19 mouse cellular contexts compared by ENCODE assay signal in genomic region chr9:110833021-110833420, GRCm38 (mm10). TPM values are rescaled to one million over a fixed set of nuclear protein-coding genes. Genes with fewer than 3 reads are reported as not detected.
DNase-seq lines count a peak whose midpoint lies in the region; ATAC-seq lines count a peak whose summit lies in the region.
"Had no signal": no experiment of that assay in that cellular context is flagged by ENCODE, and none has a peak within 500 bp of the region (broad histone marks: within the 10 kb centered on the region; RNA-seq: fewer than 3 reads in every experiment).

No protein-coding gene starts in this region.

- H3K4me3 ChIP-seq in hindbrain, embryonic 11.5 days (ENCODE audit: low read depth, low read length) = no peak overlapping the region
- H3K4me3 ChIP-seq in hindbrain, embryonic 12.5 days = no peak overlapping the region
- no peak overlapping the region for H3K4me3 ChIP-seq in heart, embryonic 11.5 days (ENCODE audit: low read depth, low read length)
- H3K4me3 ChIP-seq: limb, embryonic 15.5 days; midbrain, embryonic 15.5 days; neural tube, embryonic 12.5 days; stomach, embryonic 15.5 days had no signal

- no peak overlapping the region for H3K4me2 ChIP-seq in hindbrain, embryonic 11.5 days (replicated peaks; ENCODE audit: low read depth, low read length)
- no peak overlapping the region for H3K4me2 ChIP-seq in hindbrain, embryonic 12.5 days (replicated peaks)
- H3K4me2 ChIP-seq in heart, embryonic 11.5 days = no peak overlapping the region
- H3K4me2 ChIP-seq: limb, embryonic 15.5 days; midbrain, embryonic 15.5 days; neural tube, embryonic 12.5 days; stomach, embryonic 15.5 days had no signal

- WGBS in hindbrain, embryonic 11.5 days = 79% methylated on average over 5 of the region's 5 CpGs
- 79% methylated on average over 5 of the region's 5 CpGs for WGBS in hindbrain, embryonic 12.5 days
- 72% methylated on average over 5 of the region's 5 CpGs for WGBS in heart, embryonic 11.5 days (ENCODE audit: insufficient replicate concordance)

- DNase-seq in hindbrain, embryonic 11.5 days (ENCODE audit: low spot score) = peak; percentile 20
- DNase-seq in thymus, postnatal 14 days = peak; percentile 34
- DNase-seq in thymus, postnatal 10 days (ENCODE audit: low spot score in 2 of 2) = no peak
- DNase-seq in T-cell, adult 2 months (ENCODE audit: low spot score) = peak; percentile 9
- DNase-seq in naive thymus-derived CD4-positive, alpha-beta T cell, adult 2 months (ENCODE audit: low read depth) = peak; percentile 46
- DNase-seq in B cell, adult 2 months = no peak
- DNase-seq: cerebellum, adult 9-11 months; kidney, adult 9 months had no signal

- H3K9ac ChIP-seq in hindbrain, embryonic 11.5 days (ENCODE audit: low read depth, low read length) = no peak overlapping the region
- no peak overlapping the region for H3K9ac ChIP-seq in hindbrain, embryonic 12.5 days
- H3K9ac ChIP-seq in heart, embryonic 11.5 days (ENCODE audit: low read depth, low read length) = no peak overlapping the region
- H3K9ac ChIP-seq: limb, embryonic 15.5 days; midbrain, embryonic 15.5 days; neural tube, embryonic 12.5 days; stomach, embryonic 15.5 days had no signal

- no peaks in the 10 kb centered on the region for H3K9me3 ChIP-seq in hindbrain, embryonic 11.5 days (ENCODE audit: control insufficient read depth, low read length)
- no peaks in the 10 kb centered on the region for H3K9me3 ChIP-seq in hindbrain, embryonic 12.5 days (replicated peaks)
- H3K9me3 ChIP-seq in heart, embryonic 11.5 days (replicated peaks; ENCODE audit: control insufficient read depth, low read length) = no peaks in the 10 kb centered on the region
- H3K9me3 ChIP-seq: G1E; limb, embryonic 15.5 days; midbrain, embryonic 15.5 days; neural tube, embryonic 12.5 days; stomach, embryonic 15.5 days had no signal

- H3K27me3 ChIP-seq in hindbrain, embryonic 11.5 days (ENCODE audit: control insufficient read depth, insufficient read depth, low read length) = no peaks in the 10 kb centered on the region
- no peaks in the 10 kb centered on the region for H3K27me3 ChIP-seq in hindbrain, embryonic 12.5 days
- no peaks in the 10 kb centered on the region for H3K27me3 ChIP-seq in heart, embryonic 11.5 days (ENCODE audit: control insufficient read depth, insufficient read depth, low read length)
- H3K27me3 ChIP-seq: limb, embryonic 15.5 days; midbrain, embryonic 15.5 days; neural tube, embryonic 12.5 days; stomach, embryonic 15.5 days had no signal

- H3K27ac ChIP-seq in hindbrain, embryonic 11.5 days (ENCODE audit: low read depth, low read length) = no peak overlapping the region
- H3K27ac ChIP-seq in hindbrain, embryonic 12.5 days = no peak overlapping the region
- H3K27ac ChIP-seq in heart, embryonic 11.5 days (ENCODE audit: low read depth, low read length) = no peak overlapping the region
- H3K27ac ChIP-seq: limb, embryonic 15.5 days; midbrain, embryonic 15.5 days; neural tube, embryonic 12.5 days; stomach, embryonic 15.5 days had no signal

- no peaks in the 10 kb centered on the region for H3K4me1 ChIP-seq in hindbrain, embryonic 11.5 days (replicated peaks; ENCODE audit: control insufficient read depth, insufficient read depth, low read length)
- 0 out of 2 replicates have a peak, but pooled peaks cover 5% of the 10 kb centered on the region for H3K4me1 ChIP-seq in hindbrain, embryonic 12.5 days
- no peaks in the 10 kb centered on the region for H3K4me1 ChIP-seq in heart, embryonic 11.5 days (ENCODE audit: control insufficient read depth, insufficient read depth, low read length)
- H3K4me1 ChIP-seq: midbrain, embryonic 15.5 days; neural tube, embryonic 12.5 days; stomach, embryonic 15.5 days had no signal

- H3K36me3 ChIP-seq in hindbrain, embryonic 11.5 days (ENCODE audit: control insufficient read depth, insufficient read depth, low read length) = no peaks in the 10 kb centered on the region
- H3K36me3 ChIP-seq in hindbrain, embryonic 12.5 days = no peaks in the 10 kb centered on the region
- H3K36me3 ChIP-seq in heart, embryonic 11.5 days (ENCODE audit: control insufficient read depth, insufficient read depth, low read length) = no peaks in the 10 kb centered on the region
- H3K36me3 ChIP-seq: G1E; limb, embryonic 15.5 days; midbrain, embryonic 15.5 days; neural tube, embryonic 12.5 days; stomach, embryonic 15.5 days had no signal

- no peak for ATAC-seq in hindbrain, embryonic 11.5 days (ENCODE audit: low FRiP score)
- ATAC-seq in hindbrain, embryonic 12.5 days (ENCODE audit: low FRiP score) = no peak
- no peak for ATAC-seq in heart, embryonic 11.5 days (replicated peaks; ENCODE audit: insufficient number of reproducible peaks, low FRiP score, low TSS enrichment)
- ATAC-seq: lung, postnatal 0 days; midbrain, embryonic 15.5 days had no signal

RNA-seq across cellular contexts. Expression of gene Prss45, which starts 1.4 kb away (rescaled TPM):
- polyA plus RNA-seq in hindbrain, embryonic 11.5 days (2014; fragmentation: Nextera tagmentation; extraction: Ambion mirVana) = 0.13 TPM in 1 of 2 replicates, not detected in the other
- not detected in 2 replicates for polyA plus RNA-seq in hindbrain, embryonic 12.5 days (2016; fragmentation: Nextera tagmentation; extraction: Ambion mirVana)
- polyA plus RNA-seq in heart, embryonic 11.5 days (2014; fragmentation: Nextera tagmentation; extraction: Ambion mirVana) = not detected in 2 replicates
- polyA plus RNA-seq: embryonic facial prominence, embryonic 11.5 days; G1E; large intestine, adult 2 months; limb, embryonic 15.5 days; lung, postnatal 0 days; midbrain, embryonic 15.5 days; neural tube, embryonic 12.5 days; small intestine, adult 2 months; stomach, embryonic 15.5 days had no signal

RNA-seq across cellular contexts. Expression of gene Prss43, which starts 6.5 kb away (rescaled TPM):
- polyA plus RNA-seq in hindbrain, embryonic 11.5 days (2014; fragmentation: Nextera tagmentation; extraction: Ambion mirVana) = not detected in 2 replicates
- not detected in 2 replicates for polyA plus RNA-seq in hindbrain, embryonic 12.5 days (2016; fragmentation: Nextera tagmentation; extraction: Ambion mirVana)
- polyA plus RNA-seq in heart, embryonic 11.5 days (2014; fragmentation: Nextera tagmentation; extraction: Ambion mirVana) = not detected in 2 replicates
- polyA plus RNA-seq: embryonic facial prominence, embryonic 11.5 days; G1E; large intestine, adult 2 months; limb, embryonic 15.5 days; lung, postnatal 0 days; midbrain, embryonic 15.5 days; neural tube, embryonic 12.5 days; small intestine, adult 2 months; stomach, embryonic 15.5 days had no signal

RNA-seq across cellular contexts. Expression of gene Prss46, which starts 11.3 kb away (rescaled TPM):
- polyA plus RNA-seq in hindbrain, embryonic 11.5 days (2014; fragmentation: Nextera tagmentation; extraction: Ambion mirVana) = not detected in 2 replicates
- polyA plus RNA-seq in hindbrain, embryonic 12.5 days (2016; fragmentation: Nextera tagmentation; extraction: Ambion mirVana) = not detected in 2 replicates
- not detected in 2 replicates for polyA plus RNA-seq in heart, embryonic 11.5 days (2014; fragmentation: Nextera tagmentation; extraction: Ambion mirVana)
- polyA plus RNA-seq: embryonic facial prominence, embryonic 11.5 days; G1E; large intestine, adult 2 months; limb, embryonic 15.5 days; lung, postnatal 0 days; midbrain, embryonic 15.5 days; neural tube, embryonic 12.5 days; small intestine, adult 2 months; stomach, embryonic 15.5 days had no signal

RNA-seq across cellular contexts. Expression of gene Prss44, which starts 19.2 kb away (rescaled TPM):
- polyA plus RNA-seq in hindbrain, embryonic 11.5 days (2014; fragmentation: Nextera tagmentation; extraction: Ambion mirVana) = not detected in 2 replicates
- not detected in 2 replicates for polyA plus RNA-seq in hindbrain, embryonic 12.5 days (2016; fragmentation: Nextera tagmentation; extraction: Ambion mirVana)
- not detected in 2 replicates for polyA plus RNA-seq in heart, embryonic 11.5 days (2014; fragmentation: Nextera tagmentation; extraction: Ambion mirVana)
- polyA plus RNA-seq: embryonic facial prominence, embryonic 11.5 days; G1E; large intestine, adult 2 months; limb, embryonic 15.5 days; lung, postnatal 0 days; midbrain, embryonic 15.5 days; neural tube, embryonic 12.5 days; small intestine, adult 2 months; stomach, embryonic 15.5 days had no signal

RNA-seq across cellular contexts. Expression of gene Prss50, which starts 24.7 kb away (rescaled TPM):
- polyA plus RNA-seq in hindbrain, embryonic 11.5 days (2014; fragmentation: Nextera tagmentation; extraction: Ambion mirVana) = 0.14 and 0.31 TPM in 2 replicates
- polyA plus RNA-seq in hindbrain, embryonic 12.5 days (2016; fragmentation: Nextera tagmentation; extraction: Ambion mirVana) = 0.26 TPM in 1 of 2 replicates, not detected in the other
- polyA plus RNA-seq in heart, embryonic 11.5 days (2014; fragmentation: Nextera tagmentation; extraction: Ambion mirVana) = 0.23 and 1.6 TPM in 2 replicates
- polyA plus RNA-seq: G1E; large intestine, adult 2 months; midbrain, embryonic 15.5 days; small intestine, adult 2 months had no signal

Comparison
In these comparisons a context has a peak if more than half of its experiments do, and no peak if none do; other contexts are left out.
1. DNase-seq: peak in hindbrain, embryonic 11.5 days (single experiment), thymus, postnatal 14 days (single experiment), T-cell, adult 2 months (single experiment) and naive thymus-derived CD4-positive, alpha-beta T cell, adult 2 months (single experiment); none in thymus, postnatal 10 days (0 of 2) and B cell, adult 2 months (0 of 2).